Comparison of ENCODE assay signal across 29 mouse cellular contexts in the genomic region with DNA sequence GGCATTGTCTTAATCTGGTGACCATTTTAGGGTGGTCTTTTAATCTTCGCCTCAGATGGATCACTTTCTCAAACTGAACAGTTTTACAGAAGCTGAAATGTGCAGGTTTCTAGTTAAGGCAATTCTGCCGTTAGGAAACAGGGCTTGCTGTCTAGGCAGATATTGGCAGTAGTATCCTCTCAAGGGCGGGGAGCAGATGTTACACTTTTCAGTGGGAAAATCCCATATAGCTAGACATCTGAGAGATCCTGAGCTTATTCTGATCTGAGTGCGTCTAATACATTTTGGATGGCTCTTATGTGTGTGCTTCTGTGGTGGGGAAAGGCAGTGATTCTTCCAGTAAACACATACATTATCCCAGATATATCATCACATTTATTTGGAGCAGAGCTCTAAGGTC.
DNase-seq lines count a peak whose midpoint lies in the region; ATAC-seq lines count a peak whose summit lies in the region.
"Had no signal": no experiment of that assay in that cellular context is flagged by ENCODE, and none has a peak within 500 bp of the region (broad histone marks: within the 10 kb centered on the region; RNA-seq: fewer than 3 reads in every experiment).

No protein-coding gene starts in this region.

- no peaks in the 10 kb centered on the region for H3K27me3 ChIP-seq in forebrain, embryonic 14.5 days (replicated peaks; ENCODE audit: control insufficient read depth, insufficient read depth, low read length)
- H3K27me3 ChIP-seq in forebrain, embryonic 10.5 days (ENCODE audit: poor library complexity, severe bottlenecking) = no peaks in the 10 kb centered on the region
- H3K27me3 ChIP-seq: embryonic facial prominence, embryonic 13.5 days; heart, embryonic 15.5 days; hindbrain, embryonic 13.5 days; intestine, embryonic 15.5 days had no signal

- ATAC-seq in forebrain, embryonic 14.5 days = no peak
- ATAC-seq in frontal cortex, adult (ENCODE audit: low TSS enrichment) = peak; percentile 89
- ATAC-seq: hindbrain, embryonic 16.5 days; intestine, embryonic 15.5 days; Patski had no signal

- H3K4me2 ChIP-seq in forebrain, embryonic 14.5 days (ENCODE audit: low read length) = no peak overlapping the region
- H3K4me2 ChIP-seq: embryonic facial prominence, embryonic 13.5 days; heart, embryonic 11.5 days; heart, embryonic 15.5 days; hindbrain, embryonic 13.5 days; intestine, embryonic 15.5 days had no signal

- H3K36me3 ChIP-seq in forebrain, embryonic 14.5 days (ENCODE audit: control insufficient read depth, insufficient read depth, low read length) = no peaks in the 10 kb centered on the region
- H3K36me3 ChIP-seq in forebrain, embryonic 10.5 days (replicated peaks) = no peaks in the 10 kb centered on the region
- H3K36me3 ChIP-seq: embryonic facial prominence, embryonic 10.5 days; embryonic facial prominence, embryonic 13.5 days; heart, embryonic 15.5 days; hindbrain, embryonic 10.5 days; hindbrain, embryonic 13.5 days; intestine, embryonic 15.5 days had no signal

- no peak overlapping the region for H3K4me3 ChIP-seq in forebrain, embryonic 14.5 days (ENCODE audit: low read depth, low read length)
- no peak overlapping the region for H3K4me3 ChIP-seq in forebrain, embryonic 10.5 days
- H3K4me3 ChIP-seq: embryonic facial prominence, embryonic 10.5 days; embryonic facial prominence, embryonic 13.5 days; erythroblast, embryonic 14.5 days; gastrocnemius, adult 2 months; heart, embryonic 15.5 days; hindbrain, embryonic 10.5 days; hindbrain, embryonic 13.5 days; intestine, embryonic 15.5 days had no signal

- peak; percentile 13 for DNase-seq in forebrain, embryonic 14.5 days (ENCODE audit: low spot score)
- DNase-seq in forebrain, embryonic 10.5 days (ENCODE audit: extremely low spot score, low spot score) = no peak
- DNase-seq in frontal cortex, postnatal 10 days (ENCODE audit: low spot score in 2 of 2) = no peak
- DNase-seq in layer of hippocampus, adult 9-10 months (ENCODE audit: low spot score) = peak; percentile 12
- DNase-seq in layer of hippocampus, adult 9-11 months = no peak
- DNase-seq in telencephalon, adult 2 months (ENCODE audit: low read depth, low spot score) = peak; percentile 55
- DNase-seq in MN1 (ENCODE audit: low spot score) = no peak
- DNase-seq: adrenal gland, postnatal 10 days; adrenal gland, postnatal 36 days; cerebellum, adult 11-12 months; cerebellum, adult 8-10 months; cerebellum, postnatal 10 days; cerebellum, postnatal 36 days; embryo, embryonic 11 days; gastrocnemius, adult 2 months; gastrocnemius, postnatal 14 days; heart, postnatal 10 days; heart, postnatal 36 days had no signal

- WGBS in forebrain, embryonic 14.5 days = 81% methylated on average over 4 of the region's 4 CpGs
- 87% methylated on average over 4 of the region's 4 CpGs for WGBS in forebrain, embryonic 10.5 days

- no peaks in the 10 kb centered on the region for H3K4me1 ChIP-seq in forebrain, embryonic 14.5 days (ENCODE audit: control insufficient read depth, insufficient read depth, low read length)
- no peaks in the 10 kb centered on the region for H3K4me1 ChIP-seq in forebrain, embryonic 10.5 days
- H3K4me1 ChIP-seq: embryonic facial prominence, embryonic 10.5 days; embryonic facial prominence, embryonic 13.5 days; heart, embryonic 15.5 days; hindbrain, embryonic 10.5 days; hindbrain, embryonic 13.5 days; intestine, embryonic 15.5 days had no signal

- H3K9me3 ChIP-seq in forebrain, embryonic 14.5 days (replicated peaks; ENCODE audit: control insufficient read depth, low read length) = no peaks in the 10 kb centered on the region
- H3K9me3 ChIP-seq in forebrain, embryonic 10.5 days = no peaks in the 10 kb centered on the region
- H3K9me3 ChIP-seq: embryonic facial prominence, embryonic 13.5 days; heart, embryonic 15.5 days; hindbrain, embryonic 10.5 days; hindbrain, embryonic 13.5 days; intestine, embryonic 15.5 days had no signal

- no peak overlapping the region for H3K9ac ChIP-seq in forebrain, embryonic 14.5 days (ENCODE audit: low read length)
- H3K9ac ChIP-seq: embryonic facial prominence, embryonic 13.5 days; heart, embryonic 15.5 days; hindbrain, embryonic 13.5 days; intestine, embryonic 15.5 days had no signal

- no peak overlapping the region for H3K27ac ChIP-seq in forebrain, embryonic 14.5 days (ENCODE audit: low read depth, low read length)
- H3K27ac ChIP-seq in forebrain, embryonic 10.5 days = no peak overlapping the region
- H3K27ac ChIP-seq: embryonic facial prominence, embryonic 10.5 days; embryonic facial prominence, embryonic 13.5 days; gastrocnemius, adult 2 months; heart, embryonic 15.5 days; hindbrain, embryonic 10.5 days; hindbrain, embryonic 13.5 days; intestine, embryonic 15.5 days had no signal

Comparison
In these comparisons a context has a peak if more than half of its experiments do, and no peak if none do; other contexts are left out.
1. DNase-seq: peak in forebrain, embryonic 14.5 days (single experiment), layer of hippocampus, adult 9-10 months (single experiment) and telencephalon, adult 2 months (single experiment); none in forebrain, embryonic 10.5 days (single experiment), frontal cortex, postnatal 10 days (0 of 2), layer of hippocampus, adult 9-11 months (single experiment) and MN1 (single experiment).